Mouse (Mus musculus): ENCODE data around the gene Slc25a22.

Slc25a22 gene

GRCm38 (mm10) chr7:141458661-141459060, 21.0 kb upstream of the Slc25a22 start:
- Histone ChIP-seq H3K4me3 (replicated peaks; ENCODE audit: low read length) (peak overlapping the region; percentile 74), H3K9me3 (ENCODE audit: low read length) (no peaks in the 10 kb centered on the region), H3K27me3 (ENCODE audit: insufficient read depth, low read length) (peaks cover 56% of the 10 kb centered on the region), H3K4me1 (replicated peaks; ENCODE audit: low read depth, low read length) (peaks cover 83% of the 10 kb centered on the region), H3K36me3 (ENCODE audit: insufficient read depth, low read length) (peaks cover 17% of the 10 kb centered on the region)
- TF ChIP-seq CTCF (conservative IDR thresholded peaks at IDR 0.05; ENCODE audit: low read length) = no peak; the same call in 1 of the 2 replicates

- Histone ChIP-seq H3K9me3 (ENCODE audit: low read length) (no peaks in the 10 kb centered on the region), H3K4me3 (replicated peaks; ENCODE audit: low read length) (no peak overlapping the region), H3K27me3 (ENCODE audit: insufficient read depth, low read length) (peaks cover 50% of the 10 kb centered on the region), H3K36me3 (ENCODE audit: insufficient read depth, low read length) (peaks cover 17% of the 10 kb centered on the region), H3K4me1 (replicated peaks; ENCODE audit: low read depth, low read length) (peaks cover 77% of the 10 kb centered on the region)
- TF ChIP-seq NANOG (IDR thresholded peaks at IDR 0.05; ENCODE audit: borderline replicate concordance, low read length) = no peak
- peak; percentile 37 for TF ChIP-seq CTCF (conservative IDR thresholded peaks at IDR 0.05; ENCODE audit: low read length)
- TF ChIP-seq POU5F1 (IDR thresholded peaks at IDR 0.05; ENCODE audit: borderline replicate concordance, low read length) = no peak
Observed at GRCm38 (mm10) chr7:141457986-141458660, 20.4 kb upstream of the Slc25a22 start.

GRCm38 (mm10) chr7:141457236-141457635, 19.5 kb upstream of the Slc25a22 start:
- H3K4me1 ChIP-seq (replicated peaks; ENCODE audit: low read depth, low read length) = peaks cover 73% of the 10 kb centered on the region
- H3K4me3 ChIP-seq (replicated peaks; ENCODE audit: low read length) = no peak overlapping the region
- peaks cover 18% of the 10 kb centered on the region for H3K36me3 ChIP-seq (ENCODE audit: insufficient read depth, low read length)
- no peaks in the 10 kb centered on the region for H3K9me3 ChIP-seq (ENCODE audit: low read length)
- H3K27me3 ChIP-seq (ENCODE audit: insufficient read depth, low read length) = peaks cover 41% of the 10 kb centered on the region
- TF ChIP-seq NANOG (IDR thresholded peaks at IDR 0.05; ENCODE audit: borderline replicate concordance, low read length) = no peak
- no peak for TF ChIP-seq POU5F1 (IDR thresholded peaks at IDR 0.05; ENCODE audit: borderline replicate concordance, low read length)
- TF ChIP-seq CTCF (conservative IDR thresholded peaks at IDR 0.05; ENCODE audit: low read length) = no peak

- TF ChIP-seq POU5F1 (IDR thresholded peaks at IDR 0.05; ENCODE audit: borderline replicate concordance, low read length) (no peak), NANOG (IDR thresholded peaks at IDR 0.05; ENCODE audit: borderline replicate concordance, low read length) (no peak), CTCF (conservative IDR thresholded peaks at IDR 0.05; ENCODE audit: low read length) (no peak)
- no peaks in the 10 kb centered on the region for H3K9me3 ChIP-seq (ENCODE audit: low read length)
- peaks cover 23% of the 10 kb centered on the region for H3K36me3 ChIP-seq (ENCODE audit: insufficient read depth, low read length)
- peaks cover 37% of the 10 kb centered on the region for H3K27me3 ChIP-seq (ENCODE audit: insufficient read depth, low read length)
- no peak overlapping the region for H3K4me3 ChIP-seq (replicated peaks; ENCODE audit: low read length)
- peaks cover 74% of the 10 kb centered on the region for H3K4me1 ChIP-seq (replicated peaks; ENCODE audit: low read depth, low read length)
Observed at GRCm38 (mm10) chr7:141456739-141457138, 19.0 kb upstream of the Slc25a22 start.

- Histone ChIP-seq H3K4me3 (replicated peaks; ENCODE audit: low read length) (peak overlapping the region; percentile 91), H3K36me3 (ENCODE audit: insufficient read depth, low read length) (peaks cover 33% of the 10 kb centered on the region), H3K27me3 (ENCODE audit: insufficient read depth, low read length) (peaks cover 27% of the 10 kb centered on the region), H3K9me3 (ENCODE audit: low read length) (no peaks in the 10 kb centered on the region), H3K4me1 (replicated peaks; ENCODE audit: low read depth, low read length) (peaks cover 75% of the 10 kb centered on the region)
- TF ChIP-seq POU5F1 (IDR thresholded peaks at IDR 0.05; ENCODE audit: borderline replicate concordance, low read length) (no peak), CTCF (conservative IDR thresholded peaks at IDR 0.05; ENCODE audit: low read length) (no peak), NANOG (IDR thresholded peaks at IDR 0.05; ENCODE audit: borderline replicate concordance, low read length) (no peak)
Observed at GRCm38 (mm10) chr7:141455610-141456314, 18.1 kb upstream of the Slc25a22 start.

GRCm38 (mm10) chr7:141454967-141455551, 17.4 kb upstream of the Slc25a22 start, which contains the start of gene Pnpla2:
Gene Pnpla2 (plus strand): TSS chr7:141455198.
- no peaks in the 10 kb centered on the region for H3K9me3 ChIP-seq (ENCODE audit: low read length)
- peak within 1 kb of the TSS; percentile 91 for H3K4me3 ChIP-seq (replicated peaks; ENCODE audit: low read length)
- H3K27me3 ChIP-seq (ENCODE audit: insufficient read depth, low read length) = peaks cover 20% of the 10 kb centered on the region
- H3K4me1 ChIP-seq (replicated peaks; ENCODE audit: low read depth, low read length) = peaks cover 75% of the 10 kb centered on the region
- H3K36me3 ChIP-seq (ENCODE audit: insufficient read depth, low read length) = peaks cover 40% of the 10 kb centered on the region
- TF ChIP-seq POU5F1 (IDR thresholded peaks at IDR 0.05; ENCODE audit: borderline replicate concordance, low read length) (no peak), NANOG (IDR thresholded peaks at IDR 0.05; ENCODE audit: borderline replicate concordance, low read length) (no peak), CTCF (conservative IDR thresholded peaks at IDR 0.05; ENCODE audit: low read length) (no peak)

GRCm38 (mm10) chr7:141453636-141454035, 15.9 kb upstream of the Slc25a22 start:
- no peak overlapping the region for H3K4me3 ChIP-seq (replicated peaks; ENCODE audit: low read length)
- TF ChIP-seq CTCF (conservative IDR thresholded peaks at IDR 0.05; ENCODE audit: low read length) (no peak), POU5F1 (IDR thresholded peaks at IDR 0.05; ENCODE audit: borderline replicate concordance, low read length) (no peak), NANOG (IDR thresholded peaks at IDR 0.05; ENCODE audit: borderline replicate concordance, low read length) (no peak)
- H3K4me1 ChIP-seq (replicated peaks; ENCODE audit: low read depth, low read length) = peaks cover 75% of the 10 kb centered on the region
- H3K36me3 ChIP-seq (ENCODE audit: insufficient read depth, low read length) = peaks cover 50% of the 10 kb centered on the region
- H3K9me3 ChIP-seq (ENCODE audit: low read length) = no peaks in the 10 kb centered on the region
- H3K27me3 ChIP-seq (ENCODE audit: insufficient read depth, low read length) = peaks cover 13% of the 10 kb centered on the region

GRCm38 (mm10) chr7:141451928-141452327, 14.2 kb upstream of the Slc25a22 start:
- Histone ChIP-seq H3K36me3 (ENCODE audit: insufficient read depth, low read length) (peaks cover 49% of the 10 kb centered on the region), H3K4me3 (replicated peaks; ENCODE audit: low read length) (no peak overlapping the region), H3K4me1 (replicated peaks; ENCODE audit: low read depth, low read length) (peaks cover 60% of the 10 kb centered on the region), H3K9me3 (ENCODE audit: low read length) (no peaks in the 10 kb centered on the region), H3K27me3 (ENCODE audit: insufficient read depth, low read length) (peaks cover 7% of the 10 kb centered on the region)
- TF ChIP-seq NANOG (IDR thresholded peaks at IDR 0.05; ENCODE audit: borderline replicate concordance, low read length) = no peak
- TF ChIP-seq CTCF (conservative IDR thresholded peaks at IDR 0.05; ENCODE audit: low read length) = no peak
- TF ChIP-seq POU5F1 (IDR thresholded peaks at IDR 0.05; ENCODE audit: borderline replicate concordance, low read length) = no peak

All from E14TG2a.4 (cell line).